Mouse (Mus musculus) G1E (cell line): ENCODE measurements around the gene Foxn2. TPM values are rescaled to one million over a fixed set of nuclear protein-coding genes. Genes with fewer than 3 reads are reported as not detected.

ENCODE experiments used
- ATAC-seq: 2 replicates; pipeline ENCODE4 v1.8.0; 2016; ENCODE audit warnings: mild to moderate bottlenecking; ENCODE audit not compliant: insufficient number of reproducible peaks, poor library complexity, low FRiP score, severe bottlenecking; ENCODE audit errors: extremely low read depth
- DNase-seq: peaks from one replicate; pipeline ENCODE4 v3.0.0; 2012; ENCODE audit warnings: low spot score
- H3K27me3 ChIP-seq: 2 replicates; pipeline ENCODE4 v1.6.1; 2012; ENCODE audit warnings: mild to moderate bottlenecking, low read length, inconsistent platforms; ENCODE audit not compliant: insufficient read depth
- H3K36me3 ChIP-seq: replicated peaks from 2 replicates; pipeline ENCODE3; 2012; ENCODE audit warnings: mild to moderate bottlenecking, inconsistent platforms
- H3K4me1 ChIP-seq: 2 replicates; pipeline ENCODE4 v1.6.1; 2012; ENCODE audit warnings: low read depth, low read length, inconsistent platforms, mixed read lengths; ENCODE audit not compliant: insufficient read depth
- H3K4me3 ChIP-seq: 2 replicates; pipeline ENCODE4 v1.5.1; 2012; ENCODE audit warnings: low read depth, mild to moderate bottlenecking, inconsistent platforms, low read length, moderate library complexity, mixed read lengths
- H3K9me3 ChIP-seq: replicated peaks from 2 replicates; pipeline ENCODE4 v1.6.1; 2012; ENCODE audit warnings: inconsistent platforms
- CTCF ChIP-seq: IDR thresholded peaks from 2 replicates; pipeline ENCODE4 v1.5.1; 2012; ENCODE audit warnings: low read depth, low read length, inconsistent platforms, mixed read lengths
- GATA1 ChIP-seq: IDR thresholded peaks from 2 replicates; pipeline ENCODE4 v1.6.1; 2012; ENCODE audit warnings: borderline replicate concordance, low read length, inconsistent platforms, mixed read lengths
- GATA2 ChIP-seq: IDR thresholded peaks from 2 replicates; pipeline ENCODE4 v1.6.1; 2012; ENCODE audit warnings: low read depth, low read length, inconsistent platforms, borderline replicate concordance
- POLR2AphosphoS5 ChIP-seq: IDR thresholded peaks from 2 replicates; pipeline ENCODE4 v1.6.1; 2012; ENCODE audit warnings: low read depth, low read length, inconsistent platforms; ENCODE audit not compliant: insufficient replicate concordance
- TAL1 ChIP-seq: conservative IDR thresholded peaks from 2 replicates; pipeline ENCODE4 v1.6.1; 2012; ENCODE audit warnings: low read depth, low read length, inconsistent platforms, mixed read lengths
- polyA plus RNA-seq: library from polyadenylated mRNA; stranded (reverse); fragments of >175 nt; gene quantifications from 2 replicates; pipeline ENCODE4 v1.2.3, GENCODE M21; 2012
- total RNA-seq, 2 experiments: library from RNA; stranded (forward) in 1 of 2; stranded (reverse) in 1 of 2; fragments of 200-1000 nt in 1 of 2; fragments of >200 nt in 1 of 2; fragmentation: Nextera tagmentation in 1 of 2; gene quantifications; 2 replicates each; pipeline ENCODE4 v1.2.3; 2014 to 2017

Gene Foxn2
- total and polyA plus RNA-seq, 3 experiments, result 18.8 to 43.9 (median 42.0) TPM

DNA sequence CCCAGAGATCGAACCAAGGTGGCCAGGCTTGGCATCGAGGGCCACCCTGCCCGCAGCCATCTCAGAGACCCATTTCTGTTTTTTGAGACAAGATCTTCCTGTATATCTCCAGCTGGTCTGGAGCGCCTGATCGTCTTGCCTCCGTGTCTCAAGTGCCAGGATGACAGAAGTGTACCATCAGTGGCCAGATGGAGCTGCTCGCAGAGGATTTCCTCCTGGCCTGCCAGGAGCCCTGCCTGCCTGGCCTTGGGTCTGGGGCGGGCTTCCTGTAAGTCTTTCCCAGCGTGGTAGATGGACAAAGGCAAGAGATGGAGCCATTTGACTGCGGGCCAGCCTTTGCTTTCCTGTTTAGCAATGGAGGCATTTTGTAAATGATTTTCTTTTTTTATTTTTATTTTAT lies 66.9 kb downstream of the Foxn2 start:
- no peak overlapping the region for H3K4me3 ChIP-seq
- H3K36me3 ChIP-seq, result peaks cover 7% of the 10 kb centered on the region
- TF ChIP-seq TAL1 (no peak), GATA1 (no peak), CTCF (no peak), GATA2 (no peak), POLR2AphosphoS5 (no peak)
- DNase-seq, result no peak
- ATAC-seq, result no peak
- H3K27me3 ChIP-seq, result no peaks in the 10 kb centered on the region
- peaks cover 19% of the 10 kb centered on the region for H3K4me1 ChIP-seq
- no peaks in the 10 kb centered on the region for H3K9me3 ChIP-seq

DNA sequence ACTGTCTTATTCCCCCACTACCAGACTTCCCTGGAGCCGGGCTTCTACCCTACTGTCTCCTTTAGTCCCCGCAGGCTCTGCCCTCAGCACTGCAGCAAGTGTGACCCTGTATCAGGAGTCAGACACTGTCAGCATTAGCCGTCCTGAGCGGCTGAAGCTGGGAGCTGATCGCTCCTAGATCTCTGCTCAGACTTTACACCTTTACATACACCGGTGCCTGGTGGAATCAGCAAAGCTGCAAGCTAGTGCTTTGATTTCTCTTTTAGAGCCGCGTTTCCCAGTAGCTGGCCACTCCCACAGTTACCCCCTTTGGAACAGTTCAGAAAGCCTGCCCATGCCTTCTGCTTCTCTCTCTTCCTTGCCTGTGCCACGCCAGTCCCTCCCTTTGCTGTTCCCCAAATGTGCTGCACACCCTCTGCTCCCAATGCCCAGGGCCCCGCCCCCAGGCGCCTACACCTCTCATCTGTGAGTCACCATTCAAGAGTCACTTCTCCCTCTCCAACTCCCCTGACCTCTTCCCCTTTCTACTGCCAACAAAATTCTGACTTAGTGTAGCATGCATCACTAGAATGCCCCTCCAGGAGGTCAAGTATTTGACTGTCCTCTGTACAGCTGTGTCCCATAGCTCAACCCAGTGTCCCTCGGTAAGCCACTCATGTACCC lies 68.5 kb downstream of the Foxn2 start:
- Histone ChIP-seq H3K36me3 (peaks cover 7% of the 10 kb centered on the region), H3K27me3 (no peaks in the 10 kb centered on the region), H3K9me3 (no peaks in the 10 kb centered on the region), H3K4me3 (no peak overlapping the region), H3K4me1 (peaks cover 19% of the 10 kb centered on the region)
- ATAC-seq (peak; percentile 84), DNase-seq (peak; percentile 41)
- TF ChIP-seq TAL1, result no peak
- TF ChIP-seq POLR2AphosphoS5, result no peak
- TF ChIP-seq GATA2, result no peak
- no peak for TF ChIP-seq GATA1
- TF ChIP-seq CTCF, result no peak

GRCm38 (mm10) chr17:88509999-88510398 lies 69.5 kb downstream of the Foxn2 start:
- no peak for DNase-seq
- Histone ChIP-seq H3K9me3 (no peaks in the 10 kb centered on the region), H3K36me3 (peaks cover 5% of the 10 kb centered on the region), H3K27me3 (no peaks in the 10 kb centered on the region), H3K4me3 (no peak overlapping the region), H3K4me1 (peaks cover 19% of the 10 kb centered on the region)
- TF ChIP-seq POLR2AphosphoS5, result no peak
- TF ChIP-seq GATA1, result no peak
- no peak for TF ChIP-seq CTCF
- TF ChIP-seq TAL1, result no peak
- TF ChIP-seq GATA2, result no peak
- ATAC-seq, result no peak

GRCm38 (mm10) chr17:88511095-88511551 lies 70.6 kb downstream of the Foxn2 start:
- peak; percentile 59 for DNase-seq
- peak; percentile 62 for TF ChIP-seq CTCF
- TF ChIP-seq GATA2, result no peak
- Histone ChIP-seq H3K9me3 (no peaks in the 10 kb centered on the region), H3K27me3 (no peaks in the 10 kb centered on the region), H3K4me1 (peaks cover 19% of the 10 kb centered on the region), H3K4me3 (no peak overlapping the region), H3K36me3 (no peaks in the 10 kb centered on the region)
- peak; percentile 69 for ATAC-seq

DNA sequence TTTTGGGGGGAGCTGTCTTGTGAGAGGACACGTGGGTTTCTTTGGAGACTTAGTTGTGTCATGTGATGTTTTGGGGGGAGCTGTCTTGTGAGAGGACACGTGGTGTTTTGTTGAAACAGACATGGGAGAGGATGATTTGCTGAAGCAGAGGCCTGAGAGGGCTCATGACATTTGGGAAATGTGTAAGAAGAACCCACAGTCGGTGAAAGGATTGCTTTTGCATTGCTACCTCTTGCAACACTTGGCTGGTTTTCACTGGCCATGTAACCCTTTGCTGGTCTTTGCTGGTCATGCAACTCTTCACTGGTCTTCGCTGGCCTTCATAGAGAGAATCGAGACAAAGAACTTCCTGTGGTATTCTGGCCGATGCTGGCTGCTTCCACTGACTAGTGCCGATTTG lies 76.0 kb downstream of the Foxn2 start:
- no peak for ATAC-seq
- no peak for DNase-seq
- Histone ChIP-seq H3K4me1 (no peaks in the 10 kb centered on the region), H3K36me3 (no peaks in the 10 kb centered on the region), H3K27me3 (no peaks in the 10 kb centered on the region), H3K4me3 (no peak overlapping the region), H3K9me3 (no peaks in the 10 kb centered on the region)
- TF ChIP-seq CTCF (no peak), GATA2 (no peak), POLR2AphosphoS5 (no peak)

- no peak for DNase-seq
- H3K27me3 ChIP-seq, result peaks cover 5% of the 10 kb centered on the region
- no peak for TF ChIP-seq POLR2AphosphoS5
- TF ChIP-seq GATA1, result no peak
- no peak for TF ChIP-seq CTCF
- no peak for TF ChIP-seq GATA2
- no peak for TF ChIP-seq TAL1
Observed at GRCm38 (mm10) chr17:88527781-88528180, 87.3 kb downstream of the Foxn2 start.

More at GRCm38 (mm10) chr17:88527781-88528180, 87.3 kb downstream of the Foxn2 start:
- H3K36me3 ChIP-seq, result no peaks in the 10 kb centered on the region
- H3K9me3 ChIP-seq, result no peaks in the 10 kb centered on the region
- H3K4me3 ChIP-seq, result no peak overlapping the region
- ATAC-seq, result no peak
- peaks cover 20% of the 10 kb centered on the region for H3K4me1 ChIP-seq
